Mouse (Mus musculus) MN1 (cell line): ENCODE results near the gene Cemip.
A peak's percentile ranks its signal among the peaks of the same experiment; 100 is the strongest.

Experiments
- DNase-seq: peaks from one replicate; pipeline ENCODE4 v3.0.0-alpha.2; 2016; ENCODE audit warnings: low spot score

Cemip gene

GRCm38 (mm10) chr7:83965181-83965580 is 121.1 kb downstream of the Cemip start:
- DNase-seq = no peak

GRCm38 (mm10) chr7:83952511-83952910 is 133.8 kb downstream of the Cemip start:
- DNase-seq = no peak

- no peak for DNase-seq
Measured at GRCm38 (mm10) chr7:83951327-83951726, 135.0 kb downstream of the Cemip start.

- no peak for DNase-seq
Measured at GRCm38 (mm10) chr7:83949662-83950061, 136.6 kb downstream of the Cemip start.

GRCm38 (mm10) chr7:83948743-83949142 is 137.6 kb downstream of the Cemip start:
- no peak for DNase-seq

GRCm38 (mm10) chr7:83941701-83942101 is 144.6 kb downstream of the Cemip start:
- DNase-seq = no peak

- no peak for DNase-seq
Measured at GRCm38 (mm10) chr7:83940136-83940535, 146.2 kb downstream of the Cemip start.

- DNase-seq = no peak
Measured at GRCm38 (mm10) chr7:83939017-83939721, 147.1 kb downstream of the Cemip start.

GRCm38 (mm10) chr7:83921637-83922036 is 164.7 kb downstream of the Cemip start:
- DNase-seq = no peak

GRCm38 (mm10) chr7:83920241-83920640 is 166.1 kb downstream of the Cemip start:
- DNase-seq = no peak

GRCm38 (mm10) chr7:83914566-83914965 is 171.7 kb downstream of the Cemip start:
- peak; percentile 77 for DNase-seq

- DNase-seq = no peak
Measured at GRCm38 (mm10) chr7:83913995-83914394, 172.3 kb downstream of the Cemip start.

- no peak for DNase-seq
Measured at GRCm38 (mm10) chr7:83913405-83913932, 172.8 kb downstream of the Cemip start.

- no peak for DNase-seq
Measured at GRCm38 (mm10) chr7:83911909-83912308, 174.4 kb downstream of the Cemip start.

GRCm38 (mm10) chr7:83904831-83905230 is 181.5 kb downstream of the Cemip start:
- no peak for DNase-seq

GRCm38 (mm10) chr7:83902296-83903145 is 183.8 kb downstream of the Cemip start:
- no peak for DNase-seq

GRCm38 (mm10) chr7:83901425-83901824 is 184.9 kb downstream of the Cemip start:
- no peak for DNase-seq

GRCm38 (mm10) chr7:83900519-83900918 is 185.8 kb downstream of the Cemip start:
- DNase-seq = peak; percentile 74

GRCm38 (mm10) chr7:83898267-83898666 is 188.0 kb downstream of the Cemip start:
- no peak for DNase-seq

- DNase-seq = no peak
Measured at GRCm38 (mm10) chr7:83896077-83896740, 190.1 kb downstream of the Cemip start.

GRCm38 (mm10) chr7:83894348-83894747 is 192.0 kb downstream of the Cemip start:
- DNase-seq = no peak

- DNase-seq = no peak
Measured at GRCm38 (mm10) chr7:83892333-83892669, 194.0 kb downstream of the Cemip start.
